Mouse (Mus musculus) thymus, adult 2 months (tissue): ENCODE measurements at regions not wholly inside any gene's neighbourhood (a gene's known extent, or its start where the extent isn't known, plus 50 kb on each side); places are given as distances from the start of the nearest gene placed in this dataset.

Experiments used
- DNase-seq: peaks from one replicate; pipeline ENCODE4 v3.0.0; 2021
- H3K27ac ChIP-seq: fragments of 200-500 bp; 2 replicates; pipeline ENCODE4 v1.5.1; 2012; ENCODE audit warnings: low read length, control low read depth; ENCODE audit not compliant: control insufficient read depth, insufficient read depth
- H3K27me3 ChIP-seq: fragments of 200-500 bp; 2 replicates; pipeline ENCODE4 v1.6.1; 2012; ENCODE audit warnings: mild to moderate bottlenecking, low read length, moderate library complexity, mixed read lengths; ENCODE audit not compliant: control insufficient read depth, insufficient read depth
- H3K36me3 ChIP-seq: fragments of 200-500 bp; 2 replicates; pipeline ENCODE4 v1.6.1; 2012; ENCODE audit warnings: mild to moderate bottlenecking, low read length, moderate library complexity; ENCODE audit not compliant: control insufficient read depth, insufficient read depth
- H3K4me1 ChIP-seq: fragments of 200-500 bp; replicated peaks from 2 replicates; pipeline ENCODE4 v1.6.1; 2012; ENCODE audit warnings: low read length; ENCODE audit not compliant: control insufficient read depth, insufficient read depth
- H3K4me3 ChIP-seq: fragments of 200-500 bp; 2 replicates; pipeline ENCODE4 v1.5.1; 2012; ENCODE audit warnings: mild to moderate bottlenecking, low read length, control low read depth, moderate library complexity; ENCODE audit not compliant: control insufficient read depth, insufficient read depth
- CTCF ChIP-seq: fragments of 200-500 bp; IDR thresholded peaks from 2 replicates; pipeline ENCODE4 v1.5.1; 2012; ENCODE audit warnings: mild to moderate bottlenecking, control low read depth, low read length, moderate library complexity, borderline replicate concordance; ENCODE audit not compliant: control insufficient read depth, poor library complexity, insufficient read depth; ENCODE audit errors: extremely low read depth
- POLR2A ChIP-seq: fragments of 200-500 bp; IDR thresholded peaks from 2 replicates; pipeline ENCODE4 v1.6.1; 2012; ENCODE audit warnings: mild to moderate bottlenecking, low read length, control low read depth, moderate library complexity; ENCODE audit not compliant: control insufficient read depth, poor library complexity, insufficient read depth; ENCODE audit errors: extremely low read depth
- WGBS: fragments of 180-500 bp; shearing (Covaris S2); methylation state at CpG from one replicate; pipeline ENCODE4 v1.1.7; 2018; 5-methylcytosine and 5-hydroxymethylcytosine counted together

- DNase-seq = no peak
- 92% methylated on average over 3 of the region's 3 CpGs for WGBS
- Histone ChIP-seq H3K27me3 (no peaks in the 10 kb centered on the region), H3K36me3 (no peaks in the 10 kb centered on the region), H3K27ac (no peak overlapping the region), H3K4me1 (no peaks in the 10 kb centered on the region), H3K4me3 (no peak overlapping the region)
- TF ChIP-seq POLR2A (no peak), CTCF (no peak)
Observed at GRCm38 (mm10) chr2:45756395-45756794, 639.2 kb upstream of the Zeb2 start.

GRCm38 (mm10) chr2:45751746-45752145 is 634.6 kb upstream of the Zeb2 start:
- WGBS = 92% methylated on average over 2 of the region's 2 CpGs
- Histone ChIP-seq H3K27me3 (no peaks in the 10 kb centered on the region), H3K36me3 (no peaks in the 10 kb centered on the region), H3K4me3 (no peak overlapping the region), H3K27ac (no peak overlapping the region), H3K4me1 (no peaks in the 10 kb centered on the region)
- DNase-seq = no peak
- no peak for TF ChIP-seq CTCF
- no peak for TF ChIP-seq POLR2A

GRCm38 (mm10) chr2:45749379-45749778 is 632.2 kb upstream of the Zeb2 start:
- no peak for TF ChIP-seq POLR2A
- no peak for TF ChIP-seq CTCF
- H3K4me1 ChIP-seq = no peaks in the 10 kb centered on the region
- 95% methylated on average over 2 of the region's 2 CpGs for WGBS
- no peak overlapping the region for H3K27ac ChIP-seq
- no peaks in the 10 kb centered on the region for H3K27me3 ChIP-seq
- H3K36me3 ChIP-seq = no peaks in the 10 kb centered on the region
- H3K4me3 ChIP-seq = no peak overlapping the region
- DNase-seq = no peak

GRCm38 (mm10) chr2:45747263-45748236 is 630.4 kb upstream of the Zeb2 start:
- Histone ChIP-seq H3K4me1 (no peaks in the 10 kb centered on the region), H3K27me3 (no peaks in the 10 kb centered on the region), H3K36me3 (no peaks in the 10 kb centered on the region), H3K27ac (no peak overlapping the region), H3K4me3 (no peak overlapping the region)
- DNase-seq = no peak
- WGBS = 86% methylated on average over 7 of the region's 7 CpGs
- no peak for TF ChIP-seq POLR2A
- no peak for TF ChIP-seq CTCF

- TF ChIP-seq POLR2A (no peak), CTCF (no peak)
- DNase-seq = no peak
- Histone ChIP-seq H3K36me3 (no peaks in the 10 kb centered on the region), H3K4me3 (no peak overlapping the region), H3K27ac (no peak overlapping the region), H3K27me3 (no peaks in the 10 kb centered on the region), H3K4me1 (no peaks in the 10 kb centered on the region)
- WGBS = 91% methylated on average over 4 of the region's 4 CpGs
Observed at GRCm38 (mm10) chr2:45746606-45747005, 629.4 kb upstream of the Zeb2 start.

- no peak for DNase-seq
- no peak for TF ChIP-seq CTCF
- TF ChIP-seq POLR2A = no peak
- Histone ChIP-seq H3K27me3 (no peaks in the 10 kb centered on the region), H3K4me3 (no peak overlapping the region), H3K27ac (no peak overlapping the region), H3K4me1 (no peaks in the 10 kb centered on the region), H3K36me3 (no peaks in the 10 kb centered on the region)
- WGBS = 87% methylated on average over 2 of the region's 2 CpGs
Observed at GRCm38 (mm10) chr2:45736278-45736677, 619.1 kb upstream of the Zeb2 start.

- no peak for DNase-seq
- H3K36me3 ChIP-seq = no peaks in the 10 kb centered on the region
- H3K4me1 ChIP-seq = no peaks in the 10 kb centered on the region
- no peak overlapping the region for H3K27ac ChIP-seq
- 93% methylated on average over 4 of the region's 4 CpGs for WGBS
- no peaks in the 10 kb centered on the region for H3K27me3 ChIP-seq
- no peak overlapping the region for H3K4me3 ChIP-seq
- no peak for TF ChIP-seq POLR2A
- TF ChIP-seq CTCF = no peak
Observed at GRCm38 (mm10) chr2:45713997-45714396, 596.8 kb upstream of the Zeb2 start.
